Mouse (Mus musculus) kidney, adult 18-20 months (tissue): ENCODE results near the gene Celsr2.

ENCODE experiments used
- DNase-seq: peaks from one replicate; pipeline ENCODE4 v3.0.0; 2021

Celsr2 gene

DNA sequence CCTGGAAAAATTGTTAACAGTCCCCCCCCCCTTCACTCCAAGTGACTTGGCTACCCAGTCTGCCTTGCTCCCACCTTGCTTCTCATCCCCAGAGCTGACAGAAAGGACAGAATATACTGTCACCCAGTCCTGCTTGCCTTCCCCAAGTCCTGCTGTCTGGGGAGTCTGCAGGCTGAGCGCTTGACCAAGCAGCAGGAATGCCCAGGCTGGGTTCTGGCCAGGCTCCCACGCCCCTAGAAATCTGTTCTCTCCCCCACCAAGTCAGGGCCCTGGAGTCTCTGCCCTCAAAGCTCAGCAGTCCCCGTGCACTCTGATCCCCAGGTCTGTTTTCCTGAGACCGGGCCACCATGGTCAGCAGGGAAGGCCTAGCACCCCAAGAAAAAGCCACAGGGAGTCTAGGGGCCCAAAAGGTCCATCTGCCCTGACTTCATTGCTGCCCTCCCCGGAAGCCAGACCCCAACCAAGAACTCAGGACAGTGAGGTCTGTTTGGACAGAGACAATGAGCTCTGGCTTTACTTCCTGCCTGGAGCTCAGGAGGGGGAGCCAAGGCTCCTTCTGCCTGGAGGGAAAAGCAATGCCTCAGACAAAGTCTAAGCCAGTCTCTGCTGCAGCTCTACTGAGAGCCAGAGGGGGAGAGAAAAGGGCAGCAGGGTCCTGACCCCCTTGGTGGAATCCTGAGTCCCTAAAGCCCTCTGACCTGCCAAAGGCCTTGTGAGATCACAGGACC lies 4.2 kb downstream of the Celsr2 start:
- DNase-seq = peak; percentile 84

DNA sequence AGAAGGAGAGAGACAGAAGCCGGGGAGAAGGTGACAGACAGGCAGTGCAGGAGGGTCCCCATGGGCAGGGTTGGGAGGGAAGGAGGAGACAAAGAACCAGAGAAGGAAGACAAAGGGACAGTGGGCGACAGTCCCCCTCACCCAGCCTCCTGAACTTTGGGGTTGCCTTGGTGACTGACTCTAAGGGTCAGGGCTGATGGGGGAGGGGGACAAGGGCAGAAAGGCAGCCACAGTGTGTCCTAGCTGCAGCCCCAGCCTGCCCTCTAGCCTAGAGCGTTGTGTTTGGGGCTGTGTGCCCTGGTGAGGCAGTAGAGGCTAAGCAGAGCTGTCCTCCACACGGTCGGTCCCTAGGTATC lies 5.0 kb downstream of the Celsr2 start:
- no peak for DNase-seq

DNA sequence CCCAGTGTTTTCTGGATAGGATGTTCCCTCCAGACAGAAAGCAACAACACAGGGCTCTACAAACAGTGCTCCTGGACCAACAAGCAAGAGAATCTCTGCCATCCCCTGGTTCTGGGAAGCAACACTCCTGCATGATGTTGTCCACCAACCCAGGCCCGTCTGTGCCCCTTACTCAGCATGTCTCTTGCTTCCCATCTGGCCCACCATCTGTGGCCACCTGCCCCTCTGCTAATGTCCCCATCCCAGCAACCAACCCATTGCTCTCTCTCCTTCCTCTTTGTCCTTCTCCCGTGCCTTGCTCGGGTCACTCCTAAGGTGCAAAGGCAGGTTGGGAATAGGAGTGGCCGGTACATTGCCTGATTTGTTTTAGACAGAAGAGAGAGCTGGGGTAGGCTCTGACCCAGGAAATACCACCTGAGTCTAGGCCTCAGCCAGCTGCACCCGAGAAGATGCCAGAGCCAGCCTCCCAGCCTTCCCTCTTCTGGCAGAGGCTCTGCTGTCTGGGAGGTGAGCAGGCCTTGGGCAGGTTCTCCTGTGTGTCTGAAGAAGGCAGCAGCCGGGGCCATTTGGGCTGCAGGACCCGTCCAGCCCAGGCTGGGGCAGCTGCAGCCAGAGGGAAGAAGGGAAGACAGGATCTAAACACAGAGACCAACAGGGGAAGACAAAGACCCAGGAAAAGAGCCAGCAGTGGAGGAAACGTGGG lies 5.5 kb downstream of the Celsr2 start:
- peak; percentile 53 for DNase-seq

- DNase-seq = no peak
Measured at GRCm38 (mm10) chr3:108408517-108409008, 6.8 kb downstream of the Celsr2 start.

GRCm38 (mm10) chr3:108406306-108406885 lies 9.0 kb downstream of the Celsr2 start:
- no peak for DNase-seq

DNA sequence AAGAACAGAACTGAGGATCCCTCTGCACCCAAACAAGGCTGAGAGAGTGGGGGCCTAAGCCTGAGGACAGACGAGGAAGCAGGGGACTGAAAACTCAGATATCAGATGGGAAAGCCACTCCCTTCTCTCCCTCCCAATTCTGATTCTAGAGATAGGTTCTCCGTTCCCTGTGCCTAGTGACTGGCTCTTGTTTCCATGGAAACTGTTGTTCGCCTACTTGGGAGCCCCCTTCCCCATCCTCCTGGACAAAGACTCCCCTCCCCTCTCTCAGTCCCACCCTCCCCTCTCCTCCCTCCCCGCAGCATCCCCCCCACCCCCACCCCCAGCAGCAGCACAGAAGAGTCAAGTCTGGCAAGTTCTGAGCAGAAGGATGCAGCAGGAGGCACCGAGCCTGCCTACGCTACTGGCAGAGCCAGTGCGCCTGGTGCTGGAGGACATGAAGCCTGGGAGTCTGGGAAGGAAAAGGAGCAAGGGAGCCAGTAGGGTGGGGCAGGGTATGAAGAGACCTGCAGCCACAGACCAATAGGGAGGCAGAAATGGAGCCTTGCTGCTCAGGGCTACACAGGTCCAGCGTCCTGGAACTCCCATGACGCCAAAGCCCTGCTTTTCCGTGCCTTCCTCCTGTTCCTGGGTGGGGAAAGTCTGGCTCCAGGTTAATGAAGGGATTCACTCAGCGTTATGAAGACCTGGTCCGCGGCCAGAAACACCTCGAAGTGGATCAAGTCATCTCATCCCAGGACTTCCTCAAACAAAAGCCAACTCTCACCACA lies 9.6 kb downstream of the Celsr2 start:
- no peak for DNase-seq

DNA sequence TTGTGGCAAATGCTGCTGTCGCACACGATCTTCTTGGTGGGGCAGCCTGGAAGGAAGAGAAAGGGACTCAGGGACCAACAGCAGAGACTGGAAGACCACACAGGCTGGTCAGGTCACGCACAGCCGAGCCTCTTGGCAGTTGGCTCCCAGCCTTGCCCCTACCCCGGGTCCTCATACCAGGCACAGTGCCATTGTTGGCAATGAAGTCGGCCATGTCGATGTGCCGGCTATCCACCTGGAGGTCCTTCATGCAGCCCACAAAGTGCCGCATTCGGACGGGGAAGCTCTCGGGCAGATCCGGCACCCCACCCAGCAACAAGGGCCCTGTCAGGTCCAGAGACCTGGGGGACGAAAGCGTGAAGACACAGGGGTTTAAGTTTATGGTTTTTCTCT lies 12.8 kb downstream of the Celsr2 start:
- DNase-seq = peak; percentile 55

DNA sequence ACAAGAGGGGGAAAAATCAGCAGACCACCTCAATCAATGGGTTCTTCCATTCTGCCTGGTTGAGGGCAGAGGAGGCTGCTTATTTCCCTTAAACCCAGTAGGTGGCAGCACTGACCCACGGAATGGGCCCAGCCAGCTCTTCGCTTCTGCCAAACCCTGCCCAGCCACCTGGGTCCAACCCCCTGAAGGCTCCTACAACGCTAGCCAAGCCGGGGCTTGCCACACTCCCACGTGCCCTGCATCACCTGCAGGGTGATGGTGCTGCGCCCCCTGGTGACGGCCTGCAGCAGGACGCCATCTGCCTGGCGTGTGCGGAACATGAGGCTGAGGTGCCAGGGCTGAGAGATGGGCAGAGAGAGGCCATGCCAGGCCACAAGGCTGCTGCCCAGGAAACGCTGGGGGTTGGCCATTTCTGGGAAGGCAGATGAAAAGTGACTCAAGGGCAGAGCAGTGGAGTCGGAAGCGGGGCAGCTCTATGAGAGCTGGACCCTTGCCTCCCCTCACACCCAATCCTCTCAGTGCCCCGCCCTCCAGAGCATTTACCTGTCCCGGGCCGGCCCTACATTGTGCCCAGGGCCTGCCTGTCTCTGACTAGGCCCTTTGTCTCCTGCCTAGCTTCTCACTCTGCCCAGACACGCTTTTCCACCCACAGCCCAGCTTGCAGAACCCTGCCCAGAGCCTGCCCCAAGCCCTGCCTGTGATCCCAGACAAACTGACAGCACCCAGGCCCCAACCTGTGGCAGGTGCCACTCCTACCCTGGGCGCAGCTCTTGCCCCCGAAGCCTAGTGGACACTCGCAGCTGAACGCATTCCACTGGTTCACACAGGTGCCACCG lies 13.4 kb downstream of the Celsr2 start:
- peak; percentile 91 for DNase-seq

- DNase-seq = no peak
Measured at GRCm38 (mm10) chr3:108400442-108400841, 14.9 kb downstream of the Celsr2 start.

DNA sequence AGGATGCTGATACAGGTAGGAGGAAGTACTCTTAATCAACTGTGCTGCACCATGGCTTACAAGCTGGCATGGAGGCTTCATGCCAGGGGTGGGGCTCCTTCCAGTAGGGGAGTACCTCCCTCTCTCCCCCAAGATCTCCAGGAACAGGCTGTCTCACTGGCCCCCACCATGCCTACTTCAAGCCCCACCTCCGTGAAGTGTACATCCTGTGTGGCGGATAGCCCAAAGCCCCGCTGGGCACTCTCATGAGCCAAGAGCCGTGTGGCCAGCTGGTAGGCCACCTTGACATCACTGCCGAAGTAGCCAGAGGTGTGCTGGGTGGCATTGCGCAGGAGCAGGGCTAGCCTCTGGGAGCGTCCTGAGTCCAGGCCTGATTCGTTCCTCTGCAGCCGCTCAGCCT lies 17.1 kb downstream of the Celsr2 start:
- no peak for DNase-seq

DNA sequence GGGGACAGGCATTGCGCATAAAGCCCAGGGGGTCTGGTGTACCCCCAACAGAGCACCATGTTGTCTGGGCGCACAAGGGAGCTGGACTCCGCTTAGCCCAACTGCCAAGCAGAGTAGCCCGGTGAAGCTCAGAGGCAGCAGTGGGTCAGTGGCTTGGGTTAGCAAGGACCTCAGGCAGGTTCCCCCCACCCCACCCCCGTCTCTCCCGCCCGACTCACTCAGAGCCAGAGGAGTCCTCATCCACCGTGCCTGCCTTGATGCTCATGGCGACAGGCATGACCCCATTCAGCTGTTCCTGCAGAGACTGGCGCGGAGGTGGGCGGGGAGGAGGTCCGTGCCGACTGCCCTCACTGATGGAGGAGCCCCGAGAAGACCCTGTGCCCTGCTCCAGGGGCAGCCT lies 22.6 kb downstream of the Celsr2 start:
- no peak for DNase-seq

DNA sequence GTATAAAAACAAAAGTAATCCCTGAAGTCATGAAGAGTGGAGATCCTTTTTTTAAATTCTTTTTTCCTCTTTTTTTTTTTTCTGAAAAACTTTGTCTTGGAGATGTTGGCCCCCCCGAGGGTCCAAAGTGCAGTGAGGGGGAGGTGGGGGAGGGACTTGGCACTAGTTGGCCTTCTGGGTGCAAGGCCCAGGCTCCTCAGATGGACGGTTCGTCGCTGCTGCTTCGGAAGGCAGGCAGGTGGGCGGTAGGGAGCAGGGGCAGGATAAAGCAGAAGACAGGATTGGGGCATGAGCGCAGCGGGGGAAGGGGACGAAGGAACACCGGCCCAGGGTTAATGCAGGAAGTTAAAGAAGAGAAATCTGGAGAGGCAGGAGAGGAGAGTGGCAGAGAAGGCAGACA lies 23.1 kb downstream of the Celsr2 start:
- peak; percentile 82 for DNase-seq

- DNase-seq = peak; percentile 97
Measured at GRCm38 (mm10) chr3:108389111-108389545, 26.2 kb downstream of the Celsr2 start.

GRCm38 (mm10) chr3:108386186-108386585 lies 29.2 kb downstream of the Celsr2 start:
- DNase-seq = no peak

GRCm38 (mm10) chr3:108384425-108384824 lies 30.9 kb downstream of the Celsr2 start:
- no peak for DNase-seq

- DNase-seq = peak; percentile 92
Measured at GRCm38 (mm10) chr3:108383485-108384354, 31.6 kb downstream of the Celsr2 start, which contains the start of gene Psrc1. Gene Psrc1 (plus strand): TSS chr3:108383839.

GRCm38 (mm10) chr3:108381945-108382875 lies 33.1 kb downstream of the Celsr2 start:
- DNase-seq = no peak

DNA sequence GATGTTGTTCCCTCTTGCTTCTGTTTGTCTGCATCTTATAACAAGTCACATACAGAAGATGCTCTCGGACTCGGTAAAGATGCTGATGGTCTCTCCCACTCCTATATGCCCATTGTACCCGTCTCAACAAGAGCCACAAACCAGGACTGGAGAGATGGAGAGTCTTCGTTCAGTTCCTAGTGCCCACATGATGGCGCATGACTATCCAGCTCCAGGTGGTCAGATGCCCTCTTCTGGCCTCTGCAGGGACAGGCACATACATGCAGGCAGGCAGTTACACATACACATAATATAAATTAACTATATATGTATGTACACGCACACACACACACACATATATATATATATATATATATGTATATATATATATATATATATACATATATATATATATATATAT lies 34.7 kb downstream of the Celsr2 start:
- DNase-seq = no peak

DNA sequence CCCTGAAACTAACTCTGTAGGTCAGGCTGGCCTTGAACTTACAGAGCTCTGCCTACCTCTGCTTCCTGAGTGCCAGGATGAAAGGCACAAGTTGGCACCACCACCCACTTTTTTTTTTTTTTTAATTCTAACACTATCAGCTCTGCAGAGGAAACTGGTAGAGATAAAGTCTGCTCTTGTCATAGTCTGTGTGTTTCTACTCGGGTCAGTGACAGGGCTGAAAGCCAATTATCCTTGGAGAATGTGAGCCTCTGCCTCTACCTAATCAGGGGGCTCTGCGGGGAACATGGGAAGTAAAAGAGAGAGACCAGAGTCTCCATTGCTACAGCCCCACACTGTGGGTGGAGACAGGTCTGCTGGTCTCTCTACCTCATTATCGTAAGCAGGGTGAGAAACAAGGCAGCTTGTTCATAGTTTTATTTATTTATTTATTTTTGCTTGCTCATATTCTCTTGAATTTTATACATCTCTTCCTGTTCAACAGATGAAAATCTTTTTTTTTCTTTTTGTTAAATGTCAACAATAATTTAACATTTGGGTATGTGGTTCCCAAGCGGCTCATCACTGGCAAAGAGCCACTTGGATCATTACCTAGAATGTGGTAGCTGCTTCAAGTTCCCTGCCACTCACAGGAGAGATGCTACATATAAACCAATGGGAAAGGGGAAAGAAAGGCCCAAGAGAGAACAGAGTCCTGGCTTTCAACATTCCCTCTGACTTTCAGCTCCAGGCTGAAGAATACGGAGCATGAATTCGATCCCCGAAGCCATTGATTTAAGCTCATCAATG lies 36.3 kb downstream of the Celsr2 start:
- no peak for DNase-seq
